Mouse (Mus musculus) limb, embryonic 14.5 days (tissue): ENCODE results near the gene Cyp39a1. TPM values are rescaled to one million over a fixed set of nuclear protein-coding genes. Genes with fewer than 3 reads are reported as not detected.

ENCODE experiments used
- ATAC-seq: fragments of 200-750 bp; cut with Nextera tagmentation; 2 replicates; pipeline ENCODE4 v1.8.0; 2017; ENCODE audit warnings: low read depth, moderate number of reproducible peaks, moderate TSS enrichment; ENCODE audit not compliant: low FRiP score
- DNase-seq: peaks from one replicate; pipeline ENCODE4 v3.0.0-alpha.2; 2015; ENCODE audit warnings: low spot score
- H3K27ac ChIP-seq: fragments of 300-500 bp; sonication (generic); replicated peaks from 2 replicates; pipeline ENCODE4 v1.5.1; 2014; ENCODE audit warnings: low read depth, mild to moderate bottlenecking, low read length, moderate library complexity, mixed read lengths
- H3K27me3 ChIP-seq: fragments of 300-500 bp; sonication (generic); 2 replicates; pipeline ENCODE4 v1.6.1; 2014; ENCODE audit warnings: low read length, mixed read lengths; ENCODE audit not compliant: control insufficient read depth, insufficient read depth
- H3K36me3 ChIP-seq: fragments of 300-500 bp; sonication (generic); 2 replicates; pipeline ENCODE4 v1.6.1; 2014; ENCODE audit warnings: mild to moderate bottlenecking, low read length, moderate library complexity, mixed read lengths; ENCODE audit not compliant: control insufficient read depth, insufficient read depth
- H3K4me1 ChIP-seq: fragments of 300-500 bp; sonication (generic); 2 replicates; pipeline ENCODE4 v1.6.1; 2014; ENCODE audit warnings: antibody characterized with exemption, low read length, mixed read lengths; ENCODE audit not compliant: control insufficient read depth, insufficient read depth
- H3K4me2 ChIP-seq: fragments of 300-500 bp; sonication (generic); replicated peaks from 2 replicates; pipeline ENCODE4 v1.6.1; 2014; ENCODE audit warnings: low read depth, mild to moderate bottlenecking, low read length, moderate library complexity; ENCODE audit not compliant: severe bottlenecking
- H3K4me3 ChIP-seq: fragments of 300-500 bp; sonication (generic); replicated peaks from 2 replicates; pipeline ENCODE4 v1.5.1; 2014; ENCODE audit warnings: low read length
- H3K9ac ChIP-seq: fragments of 300-500 bp; sonication (generic); 2 replicates; pipeline ENCODE4 v1.6.1; 2014; ENCODE audit warnings: mild to moderate bottlenecking, low read depth, low read length, moderate library complexity; ENCODE audit not compliant: severe bottlenecking
- H3K9me3 ChIP-seq: fragments of 300-500 bp; sonication (generic); 2 replicates; pipeline ENCODE4 v1.6.1; 2016; ENCODE audit warnings: low read length; ENCODE audit not compliant: control insufficient read depth
- POLR2A ChIP-seq: fragments of 200-500 bp; IDR thresholded peaks from 2 replicates; pipeline ENCODE4 v1.8.0; 2012; ENCODE audit warnings: inconsistent platforms, mild to moderate bottlenecking, moderate library complexity, borderline replicate concordance; ENCODE audit not compliant: insufficient read depth, insufficient read length; ENCODE audit errors: extremely low read depth
- WGBS: fragments of 180-500 bp; shearing (Covaris S2); extraction: QIAGEN DNeasy Blood & Tissue Kit; methylation state at CpG from one replicate; pipeline ENCODE4 v1.1.7; 2014; 5-methylcytosine and 5-hydroxymethylcytosine counted together
- polyA plus RNA-seq, 2 experiments: library from polyadenylated mRNA; depleted of rRNA in 1 of 2; stranded (reverse) in 1 of 2; unstranded in 1 of 2; fragments of >200 nt; fragmentation: Nextera tagmentation in 1 of 2; extraction: Ambion mirVana in 1 of 2; gene quantifications; 2 replicates each; pipeline versions ENCODE4 v1.2.1 to v1.2.3; 2012 to 2014

Gene Cyp39a1
- polyA plus RNA-seq, 2 experiments, result 7.0 to 21.6 TPM

DNA sequence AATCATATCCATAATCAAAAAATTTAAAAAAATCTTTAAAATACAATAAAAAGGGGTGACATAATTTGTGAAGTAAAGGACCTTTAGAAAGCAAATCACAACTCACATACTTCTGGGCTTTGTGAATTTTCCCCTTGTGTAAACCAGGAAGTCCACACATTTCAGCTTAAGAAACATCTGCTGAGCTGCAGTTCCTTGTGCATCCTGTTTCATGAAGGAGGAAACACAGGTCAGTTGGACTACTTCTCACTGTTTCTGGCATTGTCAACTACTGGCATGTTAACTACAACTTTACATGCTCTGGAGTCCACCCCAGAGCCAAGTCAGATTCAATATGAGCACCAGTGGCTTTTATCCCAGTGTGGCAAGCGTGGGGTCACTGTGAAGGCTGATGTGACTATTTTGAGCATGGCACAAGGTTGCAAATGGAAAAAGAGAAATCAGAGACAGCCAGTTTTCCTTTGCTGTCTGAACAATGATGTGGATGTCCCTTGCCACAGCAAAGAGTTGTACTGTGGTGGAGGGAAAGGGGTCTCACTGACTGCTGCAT is 127.6 kb downstream of the Cyp39a1 start:
- WGBS, result 65% methylated on average over 1 of the region's 1 CpGs
- Histone ChIP-seq H3K9ac (no peak overlapping the region), H3K27me3 (no peaks in the 10 kb centered on the region), H3K27ac (no peak overlapping the region), H3K4me2 (no peak overlapping the region), H3K4me1 (no peaks in the 10 kb centered on the region), H3K36me3 (no peaks in the 10 kb centered on the region), H3K4me3 (no peak overlapping the region), H3K9me3 (no peaks in the 10 kb centered on the region)
- DNase-seq (no peak), ATAC-seq (no peak)
- no peak for TF ChIP-seq POLR2A

Other genes starting within 250 kb of the Cyp39a1 start
- 0.13 and 0.21 TPM in 2 replicates for gene Mep1a, start 164.6 kb upstream of the Cyp39a1 start, polyA plus RNA-seq (2012; rRNA removed)
- gene Mep1a, start 164.6 kb upstream of the Cyp39a1 start, polyA plus RNA-seq (2014; fragmentation: Nextera tagmentation; extraction: Ambion mirVana), result 0.08 TPM in 1 of 2 replicates, not detected in the other
- gene Ankrd66, start 123.8 kb upstream of the Cyp39a1 start, polyA plus RNA-seq (2012; rRNA removed), result 0.14 and 0.18 TPM in 2 replicates
- 0.14 TPM in 1 of 2 replicates, not detected in the other for gene Ankrd66, start 123.8 kb upstream of the Cyp39a1 start, polyA plus RNA-seq (2014; fragmentation: Nextera tagmentation; extraction: Ambion mirVana)
- 4.2 and 5.5 TPM in 2 replicates for gene Pla2g7, start 99.3 kb upstream of the Cyp39a1 start, polyA plus RNA-seq (2012; rRNA removed)
- gene Pla2g7, start 99.3 kb upstream of the Cyp39a1 start, polyA plus RNA-seq (2014; fragmentation: Nextera tagmentation; extraction: Ambion mirVana), result 9.3 and 11.3 TPM in 2 replicates
- gene Tdrd6, start 37.1 kb upstream of the Cyp39a1 start, polyA plus RNA-seq (2012; rRNA removed), result 0.12 and 0.59 TPM in 2 replicates
- not detected in 2 replicates for gene Tdrd6, start 37.1 kb upstream of the Cyp39a1 start, polyA plus RNA-seq (2014; fragmentation: Nextera tagmentation; extraction: Ambion mirVana)
- gene Slc25a27, start 211 bp upstream of the Cyp39a1 start, polyA plus RNA-seq (2012; rRNA removed), result 28.1 and 28.6 TPM in 2 replicates
- gene Slc25a27, start 211 bp upstream of the Cyp39a1 start, polyA plus RNA-seq (2014; fragmentation: Nextera tagmentation; extraction: Ambion mirVana), result 21.4 and 25.9 TPM in 2 replicates
- 3.3 and 4.4 TPM in 2 replicates for gene Rcan2, start 133.9 kb downstream of the Cyp39a1 start, polyA plus RNA-seq (2012; rRNA removed)
- gene Rcan2, start 133.9 kb downstream of the Cyp39a1 start, polyA plus RNA-seq (2014; fragmentation: Nextera tagmentation; extraction: Ambion mirVana), result 2.5 and 2.6 TPM in 2 replicates